Mouse (Mus musculus) C2C12 (cell line): ENCODE measurements around the gene Hist1h2ae.
"Not testable (repeated sequence)": the region's sequence is repeated elsewhere in the genome, so short reads cannot be mapped to it uniquely, and the experiment has no call there.

Experiments
- CTCF ChIP-seq: IDR thresholded peaks from one replicate; pipeline ENCODE4 v1.5.1; 2011; ENCODE audit not compliant: control insufficient read depth, insufficient read depth, insufficient read length
- FOSL1 ChIP-seq: IDR thresholded peaks from one replicate; pipeline ENCODE4 v1.8.0; 2011; ENCODE audit warnings: mild to moderate bottlenecking, low read length; ENCODE audit not compliant: poor library complexity, insufficient read depth, severe bottlenecking
- MAX ChIP-seq: IDR thresholded peaks from one replicate; pipeline ENCODE4 v1.6.1; 2011; ENCODE audit warnings: mild to moderate bottlenecking, control low read depth
- MYOD1 ChIP-seq: IDR thresholded peaks from one replicate; pipeline ENCODE4 v1.6.1; 2011; ENCODE audit warnings: low read depth; ENCODE audit not compliant: control insufficient read depth, insufficient read length
- MYOG ChIP-seq: IDR thresholded peaks from one replicate; pipeline ENCODE4 v1.6.1; 2011; ENCODE audit not compliant: control insufficient read depth, insufficient read length; ENCODE audit errors: extremely low read depth

DNA sequence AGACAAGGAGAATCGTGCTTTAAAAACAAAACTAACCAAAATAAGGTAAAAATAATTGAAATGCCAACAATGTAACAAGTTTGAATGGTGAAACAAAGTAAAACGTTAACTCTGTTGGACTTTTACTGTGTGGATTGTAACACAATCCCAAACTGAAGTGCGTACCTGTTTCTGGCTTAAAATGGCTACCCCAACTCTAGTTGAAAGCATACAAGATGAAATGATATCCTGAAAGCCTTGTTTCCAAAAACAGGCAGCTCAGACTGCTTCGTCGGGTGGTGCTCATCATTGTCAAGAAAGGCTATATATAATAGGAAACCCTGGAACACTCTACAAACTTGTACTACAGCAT is 9.5 kb downstream of the Hist1h2ae start:
- TF ChIP-seq CTCF, FOSL1, MYOD1, MAX, MYOG: not testable (repeated sequence)
